Mouse (Mus musculus) mesoderm, embryonic 11.5 days (tissue): Measurements from ENCODE around the gene Mindy1.

Source experiments
- DNase-seq: peaks from one replicate; pipeline ENCODE4 v3.0.0-alpha.2; 2012; ENCODE audit warnings: low read depth, low spot score

The Mindy1 gene

GRCm38 (mm10) chr3:95267855-95268254 is 13.3 kb upstream of the Mindy1 start:
- DNase-seq = no peak

DNA sequence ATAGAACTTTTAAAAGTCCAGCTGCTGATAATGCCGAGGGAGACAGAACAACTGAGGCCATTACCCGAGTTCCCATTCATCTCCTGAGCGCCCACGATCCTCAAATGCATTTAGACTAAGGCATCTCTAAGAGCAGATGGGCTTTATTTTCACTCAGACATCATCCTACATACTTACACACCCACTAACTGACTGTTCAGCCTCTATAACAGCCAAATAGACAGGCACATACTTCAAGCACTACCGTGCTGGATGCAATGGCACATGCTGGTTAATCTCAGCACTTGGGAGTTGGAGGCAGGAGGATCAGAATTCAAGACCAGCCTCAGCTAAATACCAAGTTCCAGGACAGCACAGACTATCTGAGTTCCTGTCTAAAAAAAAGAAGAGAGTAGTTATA is 11.4 kb upstream of the Mindy1 start:
- DNase-seq = no peak

DNA sequence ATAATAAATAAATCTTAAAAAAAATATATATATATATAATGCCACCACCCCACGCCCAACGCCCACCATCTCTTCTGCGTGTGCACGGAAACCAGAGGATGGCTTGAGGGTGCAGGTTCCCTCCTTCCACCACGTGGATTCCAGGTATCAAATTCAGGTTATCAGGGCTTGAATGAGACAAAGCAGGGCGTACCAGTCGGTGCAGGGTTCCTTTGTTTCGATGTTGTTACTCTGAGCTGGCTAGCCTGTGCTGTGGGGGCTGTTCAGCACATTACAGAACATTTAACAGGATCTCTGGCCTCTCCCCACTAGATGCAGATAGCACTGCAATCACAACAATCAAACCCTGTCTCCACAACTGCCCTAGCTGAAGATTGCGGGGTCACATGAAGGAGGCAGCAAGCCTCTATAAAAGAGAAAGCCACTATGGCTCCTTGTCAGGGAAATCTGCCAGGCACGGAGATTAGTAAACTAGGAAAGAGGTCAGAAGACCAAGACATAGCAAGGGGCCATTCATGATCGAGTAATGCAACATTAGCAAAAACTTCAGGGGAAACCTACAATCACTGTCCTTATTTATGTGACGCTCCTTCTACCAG is 10.3 kb upstream of the Mindy1 start:
- DNase-seq = no peak

DNA sequence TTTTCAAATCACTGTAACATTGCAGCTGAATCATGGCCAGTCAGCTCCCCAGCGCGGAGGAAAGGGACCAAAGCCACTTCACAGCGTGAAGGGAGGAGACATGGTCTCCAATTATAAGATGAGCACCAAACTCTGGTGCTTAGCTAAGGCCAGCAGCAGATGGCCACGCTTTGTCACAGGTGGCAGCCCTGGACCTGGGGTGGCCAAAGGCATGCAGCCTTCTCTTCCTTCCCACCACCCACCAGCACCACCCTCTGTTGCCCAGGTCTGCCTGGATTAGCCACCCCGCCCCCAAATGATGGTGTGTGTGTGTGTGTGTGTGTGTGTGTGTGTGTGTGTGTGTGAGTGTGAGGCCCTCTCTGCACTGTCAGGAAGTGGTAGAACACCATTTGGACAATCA is 7.7 kb upstream of the Mindy1 start:
- DNase-seq = no peak

DNA sequence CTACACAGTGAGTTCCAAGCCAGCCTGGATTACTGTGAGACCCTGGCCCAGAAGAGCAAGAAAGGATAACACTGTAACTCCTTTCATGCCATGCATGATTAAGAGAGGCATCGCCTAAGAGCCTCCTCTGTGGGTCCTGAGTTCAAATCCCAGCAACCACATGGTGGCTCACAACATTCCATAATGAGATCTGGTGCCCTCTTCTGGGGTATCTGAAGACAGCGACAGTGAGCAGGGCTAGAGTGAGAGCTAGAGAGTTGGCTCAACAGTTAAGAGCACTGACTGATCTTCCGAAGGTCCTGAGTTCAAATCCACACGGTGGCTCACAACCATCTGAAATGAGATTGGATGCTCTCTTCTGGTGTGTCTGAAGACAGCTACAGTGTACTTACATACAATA is 6.7 kb upstream of the Mindy1 start:
- DNase-seq = no peak

DNA sequence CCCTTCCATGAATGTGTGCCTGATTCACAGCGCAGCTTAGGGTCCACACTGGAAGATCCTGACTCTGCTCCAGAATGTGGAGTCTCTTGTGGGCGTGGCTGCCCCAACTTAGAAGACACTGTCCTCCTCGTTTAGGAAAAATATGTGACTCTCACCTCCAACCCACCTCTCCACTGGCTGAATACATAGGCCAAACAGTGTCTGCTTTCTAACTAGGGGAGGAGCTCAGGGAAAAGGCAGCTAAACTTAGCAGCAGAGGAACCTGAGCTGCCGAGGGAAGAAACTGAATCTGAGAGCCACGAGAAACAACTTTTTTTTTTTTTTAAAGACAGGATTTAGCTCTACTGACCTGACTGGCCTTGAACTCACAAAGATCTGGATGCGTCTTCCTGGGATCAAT is 6.0 kb upstream of the Mindy1 start:
- no peak for DNase-seq

- no peak for DNase-seq
Observed at GRCm38 (mm10) chr3:95276428-95276934, 4.7 kb upstream of the Mindy1 start.

- DNase-seq = no peak
Observed at GRCm38 (mm10) chr3:95277149-95277551, 4.0 kb upstream of the Mindy1 start.

DNA sequence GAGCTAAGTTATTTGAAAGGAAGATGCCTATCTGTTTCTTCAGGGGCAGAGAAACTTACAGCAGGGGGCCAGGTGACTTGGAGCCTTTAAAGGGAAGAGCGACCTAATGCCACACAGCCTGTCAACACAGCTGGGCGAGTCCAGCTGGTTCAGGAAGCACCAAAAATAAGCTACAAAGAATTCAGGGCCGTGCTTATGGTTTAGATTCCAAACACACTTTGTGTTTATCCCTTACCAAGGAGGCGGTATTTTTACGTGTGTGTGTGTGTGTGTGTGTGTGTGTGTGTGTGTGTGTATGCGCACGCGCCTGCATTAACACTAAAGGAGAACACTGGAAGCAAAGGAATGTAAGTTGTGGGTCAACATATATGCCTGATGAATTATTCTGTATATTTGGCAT is 398 bp upstream of the Mindy1 start:
- DNase-seq = peak; percentile 16

GRCm38 (mm10) chr3:95282381-95282864 is 1.3 kb downstream of the Mindy1 start:
- DNase-seq = peak; percentile 19

- DNase-seq = peak; percentile 83
Observed at GRCm38 (mm10) chr3:95282865-95283588, 1.9 kb downstream of the Mindy1 start.

DNA sequence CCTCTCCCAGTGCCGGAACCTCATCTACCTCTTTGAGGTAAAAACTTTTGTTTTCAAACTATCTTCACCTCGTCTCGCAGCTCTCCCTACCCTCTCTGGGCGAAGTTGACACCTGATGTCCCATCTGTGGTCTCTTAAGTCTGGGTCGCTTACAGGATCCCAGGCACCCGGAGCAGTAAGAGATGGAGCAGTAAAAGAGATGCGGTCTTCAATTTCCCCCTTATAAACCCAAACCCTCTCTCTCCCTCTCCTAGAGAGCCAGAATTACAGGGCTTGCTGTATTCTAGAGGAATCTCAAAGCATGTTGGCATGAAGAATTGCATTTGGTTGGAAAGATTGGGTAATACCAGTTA is 2.4 kb downstream of the Mindy1 start:
- DNase-seq = no peak

GRCm38 (mm10) chr3:95284062-95284461 is 2.9 kb downstream of the Mindy1 start:
- no peak for DNase-seq

DNA sequence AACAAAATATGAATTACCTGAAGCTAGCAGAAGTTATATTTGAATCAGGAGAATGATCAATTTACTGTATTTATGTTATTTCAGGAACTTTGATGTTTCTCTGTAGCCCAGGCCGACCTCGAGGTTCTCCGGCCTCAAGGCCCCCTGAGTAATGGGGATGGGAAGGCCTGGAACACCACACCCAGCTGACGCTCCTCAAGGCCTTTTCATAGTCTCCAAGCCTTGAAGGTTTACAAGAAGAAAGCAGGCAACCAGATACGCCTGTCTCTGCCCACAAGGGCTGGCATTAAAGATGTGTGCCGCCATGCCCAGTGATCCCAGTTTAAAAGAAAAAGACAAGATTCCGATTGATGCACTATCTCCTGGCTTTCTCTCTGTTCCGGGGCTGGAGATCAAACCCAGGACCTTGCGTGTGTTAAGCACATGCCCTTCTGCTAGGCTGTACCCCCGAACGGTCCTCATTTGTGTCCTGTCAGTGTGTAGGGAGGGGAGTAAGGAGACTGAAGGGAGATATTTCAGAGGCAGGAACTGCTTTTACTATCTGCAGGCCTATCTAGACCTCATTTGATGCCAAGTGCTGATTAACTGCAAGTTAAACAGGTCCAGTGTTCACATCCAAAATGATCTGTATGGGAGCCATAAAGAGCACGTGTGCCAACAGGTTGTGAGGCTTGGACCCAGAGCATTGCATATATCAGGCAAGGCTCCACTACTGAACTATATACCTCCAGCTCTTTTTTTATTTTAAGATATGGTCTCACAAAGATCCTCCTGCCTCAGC is 3.5 kb downstream of the Mindy1 start:
- DNase-seq = no peak

DNA sequence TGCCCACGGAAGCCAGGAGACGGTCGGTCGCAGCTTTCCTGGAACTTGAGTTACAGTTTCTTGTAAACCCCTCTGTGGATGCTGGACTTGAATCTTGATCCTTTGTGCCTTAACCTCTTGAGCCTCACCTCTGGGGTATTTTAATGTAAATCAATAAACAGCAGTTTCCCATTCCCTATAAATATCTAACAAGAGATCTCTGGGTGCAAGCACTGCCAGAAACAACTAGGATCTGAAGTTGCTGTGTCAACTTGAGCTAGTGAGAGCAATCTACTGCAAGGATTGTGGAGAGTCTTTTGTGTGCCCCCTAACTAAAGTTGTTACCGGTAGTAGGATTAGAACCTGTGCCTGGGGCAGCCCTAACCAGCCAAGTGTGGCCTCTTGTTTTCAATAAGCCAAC is 4.2 kb downstream of the Mindy1 start:
- no peak for DNase-seq

- DNase-seq = no peak
Observed at GRCm38 (mm10) chr3:95286011-95286410, 4.9 kb downstream of the Mindy1 start.

DNA sequence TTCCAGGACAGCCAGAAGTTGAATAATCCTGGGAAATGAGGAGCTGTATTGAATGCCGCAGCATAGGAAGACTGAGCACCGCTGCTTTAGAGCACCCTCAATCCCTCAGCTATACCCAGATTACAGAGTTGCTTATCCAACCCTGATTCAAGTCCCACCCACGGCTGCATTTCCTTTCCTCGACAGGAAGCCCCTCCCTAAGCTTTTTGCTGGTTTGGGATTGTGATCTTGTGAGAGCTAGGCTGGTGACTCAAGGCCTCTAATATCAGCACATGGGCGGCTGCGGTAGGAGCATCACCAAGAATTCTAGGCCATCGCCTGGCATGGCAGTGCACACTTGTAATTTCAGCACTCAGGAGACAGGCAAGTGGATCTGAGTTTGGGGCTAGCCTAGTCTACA is 5.4 kb downstream of the Mindy1 start:
- DNase-seq = no peak

DNA sequence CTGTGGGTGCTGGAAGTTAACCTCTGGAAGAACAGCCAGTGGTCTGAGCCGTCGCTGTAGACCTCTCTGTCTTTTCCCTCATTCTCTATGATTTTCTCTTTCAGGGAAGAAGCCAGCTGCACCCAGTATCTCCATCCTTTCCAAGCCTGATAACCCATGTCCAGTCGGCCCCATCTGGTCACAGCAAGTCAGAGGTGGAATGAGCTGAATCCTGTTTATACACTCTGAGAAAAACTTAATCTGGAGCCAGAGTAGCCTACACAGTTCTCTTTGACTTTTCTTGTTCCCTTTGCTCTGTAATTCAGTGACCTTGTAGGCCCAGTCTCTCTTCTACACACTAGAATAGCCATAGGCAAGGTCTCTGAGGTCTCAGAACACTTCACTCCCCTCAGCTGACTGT is 6.4 kb downstream of the Mindy1 start:
- no peak for DNase-seq

- no peak for DNase-seq
Observed at GRCm38 (mm10) chr3:95289419-95289818, 8.3 kb downstream of the Mindy1 start.

- DNase-seq = no peak
Observed at GRCm38 (mm10) chr3:95290156-95290555, 9.0 kb downstream of the Mindy1 start.

GRCm38 (mm10) chr3:95291041-95291440 is 9.9 kb downstream of the Mindy1 start:
- no peak for DNase-seq

GRCm38 (mm10) chr3:95292899-95293298 is 11.8 kb downstream of the Mindy1 start:
- DNase-seq = no peak

DNA sequence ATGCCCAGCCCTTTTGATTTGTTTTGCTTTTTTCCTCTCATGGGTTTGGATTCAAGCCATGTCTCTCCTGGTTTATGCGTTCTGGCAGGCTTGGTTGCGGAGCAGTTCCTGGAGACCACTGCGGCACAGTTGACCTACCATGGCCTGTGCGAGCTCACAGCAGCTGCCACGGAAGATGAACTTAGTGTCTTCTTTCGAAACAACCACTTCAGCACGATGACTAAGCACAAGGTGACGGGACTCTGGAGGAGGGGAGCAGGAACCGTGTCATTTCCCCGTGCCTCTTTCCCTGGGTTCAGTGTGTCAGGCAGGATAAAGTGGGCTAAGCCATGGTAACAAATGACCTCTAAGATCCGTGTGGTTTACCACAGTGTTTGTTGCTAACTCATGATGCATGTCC is 12.4 kb downstream of the Mindy1 start:
- DNase-seq = no peak
